Mouse (Mus musculus) myocyte (in vitro differentiated cells): Measurements from ENCODE around the gene Clcn6.

Source experiments
- MAX ChIP-seq: IDR thresholded peaks from one replicate; pipeline ENCODE4 v1.6.1; 2011; ENCODE audit warnings: low read depth, mild to moderate bottlenecking, control low read depth
- MYOG ChIP-seq, 3 experiments: IDR thresholded peaks; one replicate each; pipeline ENCODE4 v1.6.1; 2011; ENCODE audit warnings: control low read depth in 2 of 3, low read depth in 2 of 3, mild to moderate bottlenecking in 2 of 3; ENCODE audit not compliant: insufficient read length in 2 of 3, control insufficient read depth in 1 of 3, insufficient read depth in 1 of 3
- POLR2A ChIP-seq: IDR thresholded peaks from one replicate; pipeline ENCODE4 v1.6.1; 2011; ENCODE audit warnings: low read depth, mild to moderate bottlenecking, control low read depth, moderate library complexity; ENCODE audit not compliant: insufficient read length
- SRF ChIP-seq: IDR thresholded peaks from one replicate; pipeline ENCODE4 v1.6.1; 2011; ENCODE audit warnings: low read depth; ENCODE audit not compliant: control insufficient read depth, insufficient read length
- TCF12 ChIP-seq: IDR thresholded peaks from one replicate; pipeline ENCODE4 v1.6.1; 2011; ENCODE audit warnings: mild to moderate bottlenecking, control low read depth; ENCODE audit not compliant: poor library complexity, insufficient read depth, severe bottlenecking
- USF1 ChIP-seq: IDR thresholded peaks from one replicate; pipeline ENCODE4 v1.6.1; 2011; ENCODE audit warnings: low read depth, mild to moderate bottlenecking, control low read depth, moderate library complexity

DNA sequence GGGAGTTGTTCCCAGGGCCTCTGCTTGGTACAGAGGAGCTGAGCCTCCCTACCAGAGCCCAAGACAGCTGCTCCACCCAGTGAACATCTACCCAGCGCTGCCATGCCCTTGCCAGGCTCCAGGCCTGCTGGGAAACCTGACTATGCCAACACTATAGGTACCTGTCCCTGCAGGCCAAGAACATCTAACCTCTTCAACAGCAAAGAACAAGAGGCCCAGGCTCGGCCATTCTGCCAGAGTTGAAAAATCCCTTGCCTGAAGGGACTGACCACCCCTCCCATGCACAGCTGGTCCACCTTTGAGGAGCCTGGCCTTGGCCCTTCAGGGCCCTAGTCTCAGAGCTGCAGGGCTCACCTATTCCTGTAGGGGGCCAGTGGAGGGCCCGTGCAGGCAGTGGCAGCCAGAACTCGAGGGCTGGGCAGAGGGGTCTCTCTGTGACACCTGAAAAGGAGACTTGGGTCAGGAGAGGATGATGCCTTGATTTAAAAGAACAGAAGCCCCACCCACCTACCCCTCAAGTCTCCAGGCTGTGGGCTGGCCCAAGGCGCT, 19.1 kb upstream of the Clcn6 start:
- TF ChIP-seq POLR2A (no peak), MAX (no peak), MYOG (IDR thresholded peaks at IDR 0.05; ENCODE audit: control insufficient read depth in 1 of 3, insufficient read depth in 1 of 3, insufficient read length in 2 of 3, low read depth in 2 of 3) (no peak), TCF12 (no peak), SRF (no peak), USF1 (no peak)
